Mouse (Mus musculus): ENCODE data around the gene Aff3.

DNA sequence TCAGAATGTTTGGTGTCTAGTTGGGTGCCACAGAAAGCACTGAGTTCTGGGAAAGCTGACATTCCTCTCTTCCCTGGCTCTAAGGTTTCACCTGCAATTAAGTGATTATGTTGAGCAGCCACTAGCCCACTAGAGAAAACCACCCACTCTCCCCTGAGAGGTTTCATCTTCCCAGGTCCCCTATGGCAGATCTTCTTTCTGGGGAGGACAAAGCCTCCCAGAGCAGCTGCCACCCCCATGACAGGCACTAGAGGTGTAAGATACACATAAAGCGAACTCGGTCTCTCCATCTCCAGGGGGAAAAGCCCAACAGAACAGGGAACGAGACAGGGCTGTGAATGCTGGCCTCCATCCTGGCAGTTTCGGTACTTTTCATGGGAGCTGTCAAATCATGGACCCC is 492.9 kb downstream of the Aff3 start:
- TF ChIP-seq POLR2A (IDR thresholded peaks at IDR 0.05; ENCODE audit: low read depth, low read length), result no peak
- no peak for TF ChIP-seq CTCF (conservative IDR thresholded peaks at IDR 0.05; ENCODE audit: insufficient read depth, insufficient read length, low read depth, low read length)
